Mouse (Mus musculus): ENCODE measurements around the gene Ska2. TPM values are rescaled to one million over a fixed set of nuclear protein-coding genes. Genes with fewer than 3 reads are reported as not detected.

Gene Ska2
- total and polyA plus RNA-seq, 3 experiments: 23.7 to 57.6 (median 39.3) TPM

DNA sequence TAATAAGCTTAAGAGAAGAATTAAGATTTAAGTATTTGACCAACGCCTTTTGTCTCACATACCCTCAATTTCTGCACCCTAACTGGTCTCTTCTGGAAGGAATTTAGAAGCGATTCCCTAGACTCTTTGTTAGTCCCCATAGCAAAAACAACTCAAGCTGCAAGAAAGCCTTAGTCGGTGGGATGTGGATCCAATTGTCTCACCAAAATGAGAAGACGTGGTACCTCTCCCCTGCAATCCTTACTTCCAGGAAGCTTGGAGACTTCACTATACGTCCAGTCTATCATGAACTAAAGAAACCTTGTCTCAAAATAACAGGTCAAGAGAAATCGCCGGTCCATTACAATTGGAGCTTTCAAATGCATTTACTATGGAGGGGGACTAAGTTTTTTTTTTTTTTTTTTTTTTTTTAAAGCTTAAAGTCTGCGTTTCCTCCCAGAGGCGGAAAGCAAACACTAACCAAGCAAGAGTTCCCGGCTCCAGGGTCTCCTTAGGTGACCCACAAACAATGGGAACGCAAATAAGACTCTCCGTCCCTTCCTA is 17.3 kb downstream of the Ska2 start:
- no peak for DNase-seq (ENCODE audit: extremely low read depth)
- peaks cover 11% of the 10 kb centered on the region for H3K79me2 ChIP-seq (replicated peaks; ENCODE audit: control insufficient read depth, extremely low read depth, insufficient read depth, poor library complexity, severe bottlenecking)
- in situ Hi-C loops (cut with MboI; ENCODE audit: low pct_ligation_motif_present, low pct_unique_long_range_greater_than_20kb, low sequenced_read_pairs) (no loop called here), dilution Hi-C loops (cut with MboI; ENCODE audit: extremely low pct_ligation_motif_present, extremely low pct_unique_long_range_greater_than_20kb, low sequenced_read_pairs) (no loop called here)
- H3K4me2 ChIP-seq (ENCODE audit: insufficient read depth, low read depth, poor library complexity, severe bottlenecking): peak overlapping the region; percentile 89
- H3K9me3 ChIP-seq (replicated peaks; ENCODE audit: low read length): no peaks in the 10 kb centered on the region
- H3K36me3 ChIP-seq (replicated peaks in 1 of 2; ENCODE audit: control insufficient read depth in 1 of 2, insufficient read depth in 1 of 2, low read length in 1 of 2): peaks cover 11 to 51% of the 10 kb centered on the region in 2 experiments
- TF ChIP-seq UBTF (IDR thresholded peaks at IDR 0.05; ENCODE audit: low read depth, low read length) (no peak), HCFC1 (IDR thresholded peaks at IDR 0.05; ENCODE audit: low read depth, low read length) (no peak), IRF4 (IDR thresholded peaks at IDR 0.05; ENCODE audit: low read depth, low read length) (no peak), POLR2A (IDR thresholded peaks at IDR 0.05; ENCODE audit: low read depth, low read length) (no peak), ZKSCAN1 (IDR thresholded peaks at IDR 0.05; ENCODE audit: borderline replicate concordance, low read depth, low read length) (no peak), MAX (IDR thresholded peaks at IDR 0.05; ENCODE audit: low read length) (no peak), GABPA (IDR thresholded peaks at IDR 0.05; ENCODE audit: insufficient replicate concordance, low read depth, low read length) (no peak), RAD21 (IDR thresholded peaks at IDR 0.05; ENCODE audit: low read depth, low read length) (no peak), TCF12 (IDR thresholded peaks at IDR 0.05; ENCODE audit: low read depth, low read length) (no peak), EP300 (IDR thresholded peaks at IDR 0.05; ENCODE audit: low read length) (no peak), SIN3A (IDR thresholded peaks at IDR 0.05; ENCODE audit: low read length) (no peak; the same call in 1 of the 2 replicates), ZNF384 (IDR thresholded peaks at IDR 0.05; ENCODE audit: low read depth, low read length) (peak; percentile 94), RCOR1 (conservative IDR thresholded peaks at IDR 0.05; ENCODE audit: low read depth, low read length) (no peak), CHD1 (IDR thresholded peaks at IDR 0.05; ENCODE audit: low read depth, low read length) (0 out of 2 replicates have a peak, but pooled peaks have one; percentile 67), USF2 (conservative IDR thresholded peaks at IDR 0.05; ENCODE audit: low read depth, low read length) (no peak), KAT2A (IDR thresholded peaks at IDR 0.05; ENCODE audit: insufficient replicate concordance, low read length) (no peak), TBP (conservative IDR thresholded peaks at IDR 0.05; ENCODE audit: low read depth, low read length) (0 out of 2 replicates have a peak, but pooled peaks have one; percentile 43), NRF1 (IDR thresholded peaks at IDR 0.05; ENCODE audit: low read depth, low read length) (no peak), E2F4 (IDR thresholded peaks at IDR 0.05; ENCODE audit: insufficient replicate concordance, low read depth, low read length) (0 out of 2 replicates have a peak, but pooled peaks have one; percentile 83), CTCF (conservative IDR thresholded peaks at IDR 0.05 in 1 of 2, IDR thresholded peaks at IDR 0.05 in 1 of 2; ENCODE audit: low read depth in 2 of 2, low read length in 2 of 2) (no peak), JUN (IDR thresholded peaks at IDR 0.05; ENCODE audit: insufficient read depth, low read depth, low read length) (no peak), POLR2AphosphoS2 (IDR thresholded peaks at IDR 0.05; ENCODE audit: low read depth, low read length) (0 out of 2 replicates have a peak, but pooled peaks have one; percentile 8), SMC3 (IDR thresholded peaks at IDR 0.05; ENCODE audit: low read depth, low read length) (no peak), BHLHE40 (IDR thresholded peaks at IDR 0.05; ENCODE audit: low read depth, low read length) (no peak), ETS1 (conservative IDR thresholded peaks at IDR 0.05; ENCODE audit: low read depth, low read length) (no peak), MEF2A (IDR thresholded peaks at IDR 0.05; ENCODE audit: borderline replicate concordance, low read depth, low read length) (0 out of 2 replicates have a peak, but pooled peaks have one; percentile 11), PAX5 (IDR thresholded peaks at IDR 0.05; ENCODE audit: low read length) (no peak), MXI1 (IDR thresholded peaks at IDR 0.05; ENCODE audit: low read depth, low read length) (no peak), CHD2 (IDR thresholded peaks at IDR 0.05; ENCODE audit: low read length) (no peak), MAZ (IDR thresholded peaks at IDR 0.05; ENCODE audit: low read depth, low read length) (0 out of 2 replicates have a peak, but pooled peaks have one; percentile 4), NELFE (IDR thresholded peaks at IDR 0.05; ENCODE audit: low read depth, low read length) (no peak), MYC (IDR thresholded peaks at IDR 0.05; ENCODE audit: low read depth, low read length) (no peak), ZC3H11A (IDR thresholded peaks at IDR 0.05; ENCODE audit: low read depth, low read length) (no peak), USF1 (IDR thresholded peaks at IDR 0.05; ENCODE audit: low read depth, low read length) (no peak), ELF1 (IDR thresholded peaks at IDR 0.05; ENCODE audit: low read depth, low read length) (no peak), JUND (conservative IDR thresholded peaks at IDR 0.05; ENCODE audit: low read depth, low read length) (no peak), ZMIZ1 (IDR thresholded peaks at IDR 0.05; ENCODE audit: low read depth, low read length) (no peak), MAFK (IDR thresholded peaks at IDR 0.05; ENCODE audit: insufficient replicate concordance, low read length) (no peak; the same call in 1 of the 2 replicates)
- H3K4me1 ChIP-seq (ENCODE audit: control insufficient read depth in 1 of 2, insufficient read depth in 2 of 2): peaks cover 3 to 28% of the 10 kb centered on the region in 2 experiments
- H3K4me3 ChIP-seq (replicated peaks in 1 of 3; ENCODE audit: low read depth in 2 of 3, low read length in 2 of 3, poor library complexity in 1 of 3): peak overlapping the region; percentile 56 to 94 (median 60)
- peak overlapping the region; percentile 57 for H3K9ac ChIP-seq (ENCODE audit: insufficient read depth, low read depth)
- H3K27ac ChIP-seq (ENCODE audit: insufficient read depth, low read depth): no peak overlapping the region
- H3K27me3 ChIP-seq (replicated peaks): no peaks in the 10 kb centered on the region
